Mouse (Mus musculus) CH12.LX (cell line): ENCODE data around the gene Ppp1r27. TPM values are rescaled to one million over a fixed set of nuclear protein-coding genes. Genes with fewer than 3 reads are reported as not detected.
A peak's percentile ranks its signal among the peaks of the same experiment; 100 is the strongest.

Experiments
- DNase-seq: peaks from one replicate; pipeline ENCODE4 v3.0.0-alpha.2; 2013; ENCODE audit errors: extremely low read depth
- H3K27ac ChIP-seq: 2 replicates; pipeline ENCODE4 v1.5.1; 2012; ENCODE audit warnings: low read depth, mild to moderate bottlenecking, control low read depth, moderate library complexity; ENCODE audit not compliant: insufficient read depth
- H3K27me3 ChIP-seq: replicated peaks from 2 replicates; pipeline ENCODE3; 2012; ENCODE audit warnings: inconsistent platforms
- H3K36me3 ChIP-seq, 2 experiments: replicated peaks in 1 of 2; 2 replicates each; pipeline versions ENCODE3 to v1.6.1; 2012; ENCODE audit warnings: inconsistent platforms in 1 of 2, low read length in 1 of 2, mild to moderate bottlenecking in 1 of 2, mixed read lengths in 1 of 2, moderate library complexity in 1 of 2; ENCODE audit not compliant: control insufficient read depth in 1 of 2, insufficient read depth in 1 of 2
- H3K4me1 ChIP-seq, 2 experiments: 2 replicates each; pipeline ENCODE4 v1.6.1; 2012; ENCODE audit warnings: inconsistent platforms in 1 of 2, moderate library complexity in 1 of 2; ENCODE audit not compliant: insufficient read depth in 2 of 2, control insufficient read depth in 1 of 2
- H3K4me2 ChIP-seq: 2 replicates; pipeline ENCODE4 v1.6.1; 2012; ENCODE audit warnings: low read depth, mild to moderate bottlenecking, control low read depth; ENCODE audit not compliant: poor library complexity, insufficient read depth, severe bottlenecking
- H3K4me3 ChIP-seq, 3 experiments: fragments of 150-350 bp in 1 of 3; sonication (generic) in 1 of 3; replicated peaks in 1 of 3; 2 replicates each; pipeline versions ENCODE3 to v1.5.1; 2011 to 2012; ENCODE audit warnings: low read depth in 2 of 3, low read length in 2 of 3, mild to moderate bottlenecking in 2 of 3, moderate library complexity in 2 of 3, control low read depth in 1 of 3, improper control_type of control experiment in 1 of 3, inconsistent platforms in 1 of 3, mixed read lengths in 1 of 3; ENCODE audit not compliant: poor library complexity in 1 of 3
- H3K79me2 ChIP-seq: replicated peaks from 2 replicates; pipeline ENCODE4 v1.6.1; 2012; ENCODE audit warnings: mild to moderate bottlenecking, moderate library complexity; ENCODE audit not compliant: control insufficient read depth, poor library complexity, insufficient read depth, severe bottlenecking; ENCODE audit errors: extremely low read depth
- H3K9ac ChIP-seq: 2 replicates; pipeline ENCODE4 v1.6.1; 2012; ENCODE audit warnings: low read depth, mild to moderate bottlenecking, control low read depth, moderate library complexity; ENCODE audit not compliant: insufficient read depth
- H3K9me3 ChIP-seq: replicated peaks from 2 replicates; pipeline ENCODE3; 2012; ENCODE audit warnings: low read length, inconsistent platforms, mixed read lengths
- BHLHE40 ChIP-seq: IDR thresholded peaks from 2 replicates; pipeline ENCODE4 v1.6.1; 2011; ENCODE audit warnings: mild to moderate bottlenecking, low read depth, low read length, improper control_type of control experiment
- CHD1 ChIP-seq: IDR thresholded peaks from 2 replicates; pipeline ENCODE4 v1.6.1; 2012; ENCODE audit warnings: low read depth, low read length, improper control_type of control experiment, inconsistent platforms
- CHD2 ChIP-seq: IDR thresholded peaks from 2 replicates; pipeline ENCODE4 v1.6.1; 2011; ENCODE audit warnings: low read length, improper control_type of control experiment
- CTCF ChIP-seq, 2 experiments: IDR thresholded peaks in 1 of 2; conservative IDR thresholded peaks in 1 of 2; 2 replicates each; pipeline ENCODE4 v1.5.1; 2011 to 2012; ENCODE audit warnings: low read depth in 2 of 2, low read length in 2 of 2, improper control_type of control experiment in 1 of 2, inconsistent platforms in 1 of 2, mild to moderate bottlenecking in 1 of 2, moderate library complexity in 1 of 2
- E2F4 ChIP-seq: IDR thresholded peaks from 2 replicates; pipeline ENCODE4 v1.6.1; 2011; ENCODE audit warnings: low read depth, low read length, improper control_type of control experiment; ENCODE audit not compliant: insufficient replicate concordance
- ELF1 ChIP-seq: IDR thresholded peaks from 2 replicates; pipeline ENCODE4 v1.6.1; 2014; ENCODE audit warnings: low read depth, mild to moderate bottlenecking, inconsistent platforms, low read length, improper control_type of control experiment
- EP300 ChIP-seq: IDR thresholded peaks from 2 replicates; pipeline ENCODE4 v1.6.1; 2011; ENCODE audit warnings: low read length, improper control_type of control experiment
- ETS1 ChIP-seq: conservative IDR thresholded peaks from 2 replicates; pipeline ENCODE4 v1.6.1; 2012; ENCODE audit warnings: low read depth, mild to moderate bottlenecking, inconsistent platforms, low read length, improper control_type of control experiment, moderate library complexity
- GABPA ChIP-seq: IDR thresholded peaks from 2 replicates; pipeline ENCODE4 v1.6.1; 2012; ENCODE audit warnings: low read depth, low read length, improper control_type of control experiment, inconsistent platforms; ENCODE audit not compliant: insufficient replicate concordance
- HCFC1 ChIP-seq: IDR thresholded peaks from 2 replicates; pipeline ENCODE4 v1.6.1; 2012; ENCODE audit warnings: low read depth, mild to moderate bottlenecking, inconsistent platforms, low read length, improper control_type of control experiment
- JUN ChIP-seq: IDR thresholded peaks from 2 replicates; pipeline ENCODE4 v1.6.1; 2011; ENCODE audit warnings: low read depth, mild to moderate bottlenecking, low read length, improper control_type of control experiment, moderate library complexity; ENCODE audit not compliant: insufficient read depth
- KAT2A ChIP-seq: IDR thresholded peaks from 2 replicates; pipeline ENCODE4 v1.6.1; 2012; ENCODE audit warnings: low read length, improper control_type of control experiment, inconsistent platforms; ENCODE audit not compliant: insufficient replicate concordance
- MAFK ChIP-seq: IDR thresholded peaks from 2 replicates; pipeline ENCODE4 v1.6.1; 2011; ENCODE audit warnings: low read length, improper control_type of control experiment; ENCODE audit not compliant: insufficient replicate concordance
- MAX ChIP-seq: IDR thresholded peaks from 2 replicates; pipeline ENCODE4 v1.6.1; 2011; ENCODE audit warnings: low read length, improper control_type of control experiment
- MAZ ChIP-seq: IDR thresholded peaks from 2 replicates; pipeline ENCODE4 v1.6.1; 2012; ENCODE audit warnings: low read depth, mild to moderate bottlenecking, inconsistent platforms, low read length, improper control_type of control experiment, moderate library complexity
- MEF2A ChIP-seq: IDR thresholded peaks from 2 replicates; pipeline ENCODE4 v1.6.1; 2014; ENCODE audit warnings: low read depth, mild to moderate bottlenecking, inconsistent platforms, low read length, improper control_type of control experiment, borderline replicate concordance
- NELFE ChIP-seq: IDR thresholded peaks from 2 replicates; pipeline ENCODE4 v1.6.1; 2011; ENCODE audit warnings: low read depth, low read length, improper control_type of control experiment
- NRF1 ChIP-seq: IDR thresholded peaks from 2 replicates; pipeline ENCODE4 v1.6.1; 2014; ENCODE audit warnings: low read depth, mild to moderate bottlenecking, inconsistent platforms, low read length, improper control_type of control experiment, moderate library complexity
- PAX5 ChIP-seq: IDR thresholded peaks from 2 replicates; pipeline ENCODE4 v1.6.1; 2012; ENCODE audit warnings: low read length, inconsistent platforms, mixed read lengths
- POLR2AphosphoS2 ChIP-seq: IDR thresholded peaks from 2 replicates; pipeline ENCODE4 v1.6.1; 2011; ENCODE audit warnings: low read depth, low read length, improper control_type of control experiment
- RAD21 ChIP-seq: IDR thresholded peaks from 2 replicates; pipeline ENCODE4 v1.6.1; 2011; ENCODE audit warnings: low read depth, mild to moderate bottlenecking, low read length, improper control_type of control experiment, moderate library complexity
- RCOR1 ChIP-seq: conservative IDR thresholded peaks from 2 replicates; pipeline ENCODE4 v1.6.1; 2012; ENCODE audit warnings: low read depth, mild to moderate bottlenecking, inconsistent platforms, low read length, improper control_type of control experiment
- SIN3A ChIP-seq: IDR thresholded peaks from 2 replicates; pipeline ENCODE4 v1.6.1; 2012; ENCODE audit warnings: low read length, improper control_type of control experiment, inconsistent platforms
- SMC3 ChIP-seq: IDR thresholded peaks from 2 replicates; pipeline ENCODE4 v1.6.1; 2011; ENCODE audit warnings: low read depth, low read length, improper control_type of control experiment
- TBP ChIP-seq: conservative IDR thresholded peaks from 2 replicates; pipeline ENCODE4 v1.6.1; 2011; ENCODE audit warnings: low read depth, low read length, improper control_type of control experiment
- TCF12 ChIP-seq: IDR thresholded peaks from 2 replicates; pipeline ENCODE4 v1.6.1; 2014; ENCODE audit warnings: low read depth, mild to moderate bottlenecking, inconsistent platforms, low read length, improper control_type of control experiment
- UBTF ChIP-seq: IDR thresholded peaks from 2 replicates; pipeline ENCODE4 v1.6.1; 2012; ENCODE audit warnings: low read depth, mild to moderate bottlenecking, inconsistent platforms, low read length, improper control_type of control experiment, moderate library complexity
- USF1 ChIP-seq: IDR thresholded peaks from 2 replicates; pipeline ENCODE4 v1.6.1; 2014; ENCODE audit warnings: low read depth, mild to moderate bottlenecking, inconsistent platforms, low read length, improper control_type of control experiment
- USF2 ChIP-seq: conservative IDR thresholded peaks from 2 replicates; pipeline ENCODE4 v1.6.1; 2011; ENCODE audit warnings: low read depth, low read length, improper control_type of control experiment
- ZKSCAN1 ChIP-seq: IDR thresholded peaks from 2 replicates; pipeline ENCODE4 v1.6.1; 2012; ENCODE audit warnings: low read depth, inconsistent platforms, low read length, improper control_type of control experiment, borderline replicate concordance
- ZMIZ1 ChIP-seq: IDR thresholded peaks from 2 replicates; pipeline ENCODE4 v1.6.1; 2012; ENCODE audit warnings: low read depth, mild to moderate bottlenecking, inconsistent platforms, low read length, improper control_type of control experiment
- dilution Hi-C: fragments of 300-500 bp; cut with MboI; formaldehyde crosslinking; loops from 2 replicates; pipeline ENCODE4 v1.14.3; 2020; ENCODE audit warnings: low sequenced_read_pairs; ENCODE audit not compliant: extremely low pct_unique_long_range_greater_than_20kb, extremely low pct_ligation_motif_present
- in situ Hi-C: fragments of 300-500 bp; cut with MboI; formaldehyde crosslinking; loops from 3 replicates; pipeline ENCODE4 v1.14.3; 2019; ENCODE audit warnings: low sequenced_read_pairs, low pct_ligation_motif_present, low pct_unique_long_range_greater_than_20kb, mixed read lengths
- polyA plus RNA-seq: library from polyadenylated mRNA; unstranded; fragments of >175 nt; gene quantifications from 2 replicates; pipeline ENCODE4 v1.2.1, GENCODE M21; 2012; ENCODE audit warnings: low read depth; ENCODE audit not compliant: insufficient read length
- total RNA-seq, 2 experiments: library from RNA; depleted of rRNA; stranded (reverse); fragments of 300-350 nt in 1 of 2; fragments of >200 nt in 1 of 2; gene quantifications; 2 replicates each; pipeline ENCODE4 v1.2.3; 2012 to 2014

The Ppp1r27 gene
- total and polyA plus RNA-seq, 3 experiments = not detected

DNA sequence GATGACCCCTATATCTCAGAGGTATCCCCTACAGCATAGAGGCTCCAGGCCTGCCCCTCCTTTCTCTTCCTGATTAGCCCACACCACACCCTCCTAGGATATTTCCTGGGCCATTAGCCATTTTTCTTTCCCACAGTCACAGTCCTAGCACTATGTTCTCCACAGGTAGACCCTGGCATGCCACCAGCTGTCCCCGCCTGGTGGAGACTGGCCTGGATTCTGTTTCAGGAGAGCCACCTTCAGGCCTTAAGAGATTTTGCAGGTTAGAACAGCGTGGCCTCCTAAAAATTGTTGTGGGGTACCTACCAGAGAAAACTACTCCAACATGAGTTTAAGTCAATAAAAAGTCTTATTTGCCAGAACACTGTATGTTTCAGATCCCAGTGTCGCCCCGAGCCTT, 44.0 kb downstream of the Ppp1r27 start:
- Histone ChIP-seq H3K4me3 (no peak overlapping the region), H3K4me2 (no peak overlapping the region), H3K27ac (no peak overlapping the region), H3K4me1 (peaks cover 5 to 15% of the 10 kb centered on the region in 2 experiments), H3K79me2 (no peaks in the 10 kb centered on the region), H3K36me3 (no peaks in the 10 kb centered on the region), H3K9ac (no peak overlapping the region), H3K9me3 (no peaks in the 10 kb centered on the region), H3K27me3 (peaks cover 2% of the 10 kb centered on the region)
- dilution Hi-C loops (no loop called here), in situ Hi-C loops (no loop called here)
- no peak for DNase-seq
- TF ChIP-seq MEF2A (no peak), TBP (no peak), RAD21 (peak; percentile 64), USF1 (no peak), ETS1 (no peak), CHD1 (no peak), PAX5 (no peak), MAX (no peak), ELF1 (no peak), EP300 (no peak), GABPA (no peak), NELFE (no peak), CTCF (conservative IDR thresholded peaks at IDR 0.05 in 1 of 2, IDR thresholded peaks at IDR 0.05 in 1 of 2; ENCODE audit: low read depth in 2 of 2, low read length in 2 of 2) (peak in 1 of 2 experiments; percentile 83; a peak in 3 of 4 replicates), E2F4 (no peak), POLR2AphosphoS2 (no peak), JUN (no peak), UBTF (no peak), CHD2 (no peak), RCOR1 (no peak), HCFC1 (no peak), USF2 (no peak), ZMIZ1 (no peak), KAT2A (no peak), MAFK (no peak), SIN3A (0 out of 2 replicates have a peak, but pooled peaks have one; percentile 9), TCF12 (no peak), BHLHE40 (no peak), MAZ (no peak), SMC3 (peak; percentile 58), ZKSCAN1 (no peak), NRF1 (no peak)
